Mouse (Mus musculus) large intestine, adult 2 months (tissue): Measurements from ENCODE around the gene Pdia6. TPM values are rescaled to one million over a fixed set of nuclear protein-coding genes. Genes with fewer than 3 reads are reported as not detected.

Source experiments
- DNase-seq: peaks from one replicate; pipeline ENCODE4 v3.0.0-alpha.2; 2012; ENCODE audit warnings: low read depth, low spot score
- WGBS: fragments of 180-500 bp; shearing (Covaris S2); methylation state at CpG from one replicate; pipeline ENCODE4 v1.1.7; 2018; 5-methylcytosine and 5-hydroxymethylcytosine counted together
- polyA plus RNA-seq: library from polyadenylated mRNA; depleted of rRNA; stranded (reverse); fragments of >200 nt; gene quantifications from 2 replicates; pipeline ENCODE4 v1.2.3, GENCODE M21; 2012

Pdia6 gene
- polyA plus RNA-seq, 1 experiment = 95.1 TPM

DNA sequence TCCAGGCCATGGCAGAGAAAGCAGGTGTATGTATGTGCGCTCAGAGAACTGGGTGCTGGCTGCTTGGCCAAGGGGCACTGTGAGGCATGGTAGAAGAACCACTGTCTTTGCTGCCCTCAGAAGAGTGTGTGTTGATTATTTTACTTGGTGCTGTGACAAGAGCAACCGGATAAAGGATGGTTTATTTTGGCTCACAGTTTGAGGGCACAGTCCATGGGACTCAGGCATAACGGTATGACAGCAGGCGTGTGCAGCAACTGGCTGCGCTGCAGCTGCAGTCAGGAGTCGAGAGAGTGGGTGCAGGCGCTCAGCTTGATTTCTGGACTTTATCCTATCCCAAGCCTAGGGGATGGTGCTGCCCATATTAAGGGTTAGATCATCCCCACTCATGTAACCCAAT is 7.9 kb upstream of the Pdia6 start:
- DNase-seq = no peak
- WGBS = 44% methylated on average over 7 of the region's 7 CpGs

DNA sequence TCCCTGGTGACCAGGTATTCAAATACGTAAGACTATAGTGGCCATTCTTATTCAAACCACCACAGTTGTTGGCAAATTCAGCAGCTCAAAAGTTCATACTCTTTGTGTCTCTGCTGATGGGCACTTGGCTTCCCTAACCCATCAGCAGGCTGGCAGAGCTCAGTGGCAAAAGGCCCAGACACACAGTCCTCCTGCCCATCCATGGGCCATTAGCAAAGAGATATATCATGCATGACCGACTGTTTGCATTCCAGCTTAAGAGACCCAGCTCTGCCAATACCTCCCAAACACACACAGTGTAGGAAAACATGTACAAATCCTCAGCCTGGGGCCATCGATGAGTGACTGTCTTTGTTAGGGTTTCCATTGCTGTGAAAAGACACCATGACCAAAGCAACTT is 5.3 kb upstream of the Pdia6 start:
- DNase-seq = no peak
- 93% methylated on average over 3 of the region's 3 CpGs for WGBS

DNA sequence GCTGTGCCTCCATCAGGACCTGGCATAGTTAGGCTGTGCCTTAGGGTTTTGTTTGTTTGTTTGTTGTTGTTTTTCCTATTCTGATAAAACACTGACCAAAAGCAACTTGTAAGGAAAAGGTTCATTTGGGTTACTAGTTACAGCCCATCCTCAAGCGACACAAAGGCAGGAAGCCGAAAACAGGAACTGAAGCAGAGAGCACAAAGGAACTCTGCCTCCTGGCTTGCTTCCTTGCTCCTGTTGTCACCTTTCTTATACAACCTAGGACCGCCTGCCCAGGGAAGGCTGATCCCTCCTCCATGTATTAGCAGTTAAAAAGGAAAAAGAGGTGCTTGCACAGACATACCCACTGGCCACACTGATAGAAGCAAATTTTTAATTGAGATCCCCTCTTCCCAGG is 2.5 kb upstream of the Pdia6 start:
- 70% methylated on average over 3 of the region's 3 CpGs for WGBS
- DNase-seq = no peak

DNA sequence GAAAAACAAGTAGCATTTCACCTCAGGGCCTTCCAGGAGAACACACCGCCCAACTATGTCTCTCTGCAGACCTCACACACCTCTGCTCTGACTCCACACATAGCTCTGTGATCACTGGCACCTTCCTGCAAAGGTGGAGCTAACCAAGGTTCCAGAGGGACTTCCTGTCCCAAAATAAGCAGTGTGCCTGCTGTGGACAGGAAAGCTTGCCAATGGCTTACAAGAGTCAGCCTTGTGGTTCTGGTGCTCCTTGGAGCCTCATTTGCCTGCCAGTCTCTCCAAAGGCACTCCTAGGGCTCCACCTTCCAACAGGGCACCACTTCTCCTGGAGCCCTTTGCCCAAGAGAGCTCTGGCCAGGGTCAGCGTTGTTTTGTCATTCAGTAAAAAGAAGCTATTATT is 1.5 kb upstream of the Pdia6 start:
- no peak for DNase-seq
- WGBS = 87% methylated on average over 2 of the region's 2 CpGs

DNA sequence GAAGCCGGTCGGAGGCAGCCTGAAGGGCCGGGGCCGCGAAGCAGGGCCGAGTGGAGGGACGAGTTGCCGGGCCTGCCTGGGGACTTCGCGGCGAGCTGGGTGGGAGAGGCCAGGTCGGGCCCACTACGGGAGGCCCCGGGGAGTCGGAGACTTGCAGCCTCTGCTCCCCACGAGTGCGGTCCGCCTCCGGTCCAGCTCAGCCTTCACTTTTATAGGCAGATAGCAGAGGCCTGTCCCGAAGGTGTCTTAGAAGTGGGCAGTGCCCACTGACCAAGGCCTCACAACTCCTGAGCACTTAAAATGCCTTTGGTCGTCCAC is 287 bp downstream of the Pdia6 start:
- DNase-seq = no peak
- WGBS = under 1% methylated on average over 21 of the region's 21 CpGs

DNA sequence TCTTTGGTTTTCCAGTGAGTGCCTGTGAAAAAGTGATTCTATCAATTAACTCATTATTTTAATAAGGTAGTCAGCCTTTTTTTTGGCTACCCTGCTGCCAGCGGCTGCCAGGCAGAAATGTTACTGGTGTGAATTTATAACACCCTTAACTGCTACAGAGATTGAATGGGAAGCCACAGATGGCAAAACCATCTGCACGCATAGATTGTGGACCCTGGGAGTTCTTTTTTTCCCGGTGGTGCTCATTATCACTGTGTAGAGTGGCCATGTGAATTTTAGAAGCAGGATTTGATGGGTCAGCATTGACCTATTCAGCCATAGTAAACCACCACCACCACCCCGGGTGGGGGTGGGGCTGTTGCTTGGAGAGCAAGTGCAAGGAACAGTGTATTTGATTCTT is 971 bp downstream of the Pdia6 start:
- WGBS = 8% methylated on average over 4 of the region's 4 CpGs
- DNase-seq = no peak

DNA sequence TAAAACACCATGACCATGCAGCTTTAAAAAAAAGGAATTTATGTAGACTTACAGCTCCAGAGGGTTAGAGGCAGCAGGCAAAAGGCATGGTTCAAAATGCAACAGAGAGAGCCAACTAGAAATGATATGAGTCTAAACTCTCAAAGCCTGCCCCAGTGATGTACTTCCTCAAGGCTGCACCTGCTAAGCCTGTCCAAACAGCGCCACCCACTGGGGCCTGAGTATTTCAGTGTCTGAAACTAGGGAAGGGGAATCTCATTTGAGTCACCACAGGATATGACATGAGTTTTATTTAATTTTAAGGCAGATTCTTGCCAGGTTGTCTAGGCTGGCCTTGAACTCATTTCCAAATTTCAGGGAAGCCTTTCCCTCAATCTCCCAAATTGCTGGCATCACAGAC is 4.9 kb downstream of the Pdia6 start:
- 71% methylated on average over 1 of the region's 1 CpGs for WGBS
- no peak for DNase-seq

DNA sequence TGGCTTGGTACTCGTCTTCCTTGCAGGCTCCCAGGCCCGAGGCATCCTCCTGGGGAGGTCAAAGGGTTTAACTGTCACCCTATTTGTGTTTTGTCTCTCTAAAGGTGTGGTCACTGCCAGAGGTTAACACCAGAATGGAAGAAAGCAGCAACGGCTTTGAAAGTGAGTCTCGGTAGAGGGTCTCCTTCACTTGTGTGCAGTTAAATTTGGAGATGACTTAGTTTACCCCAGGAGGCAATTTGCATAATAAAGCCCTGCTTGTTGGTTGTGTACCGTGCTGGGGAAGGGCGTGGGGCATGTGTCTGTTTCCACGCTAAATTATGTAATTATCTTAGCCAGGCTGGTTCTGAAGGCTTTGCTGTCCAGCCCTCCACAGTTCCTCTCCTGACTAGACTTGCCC is 7.5 kb downstream of the Pdia6 start:
- 81% methylated on average over 7 of the region's 7 CpGs for WGBS
- DNase-seq = no peak

DNA sequence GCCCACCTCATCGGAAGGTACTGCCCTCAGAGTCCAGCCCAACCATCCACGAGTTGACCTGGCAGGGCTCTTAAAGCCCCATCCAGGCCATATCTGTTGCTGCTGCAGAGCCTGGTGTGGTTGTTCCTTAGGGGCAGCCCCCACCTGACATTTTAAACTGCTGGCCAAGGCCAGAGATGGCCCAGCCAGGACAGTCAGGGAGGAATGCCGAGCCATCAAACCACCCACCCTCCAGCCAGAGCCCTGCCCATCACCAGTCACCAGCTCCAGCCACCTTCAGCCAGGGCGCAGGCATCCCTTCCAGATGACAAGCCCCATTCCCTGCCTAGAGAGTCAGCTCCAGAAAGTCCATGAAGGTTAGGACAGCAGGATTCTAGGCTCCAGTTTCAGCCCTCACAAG is 22.2 kb downstream of the Pdia6 start:
- no peak for DNase-seq
- WGBS = 65% methylated on average over 4 of the region's 4 CpGs

DNA sequence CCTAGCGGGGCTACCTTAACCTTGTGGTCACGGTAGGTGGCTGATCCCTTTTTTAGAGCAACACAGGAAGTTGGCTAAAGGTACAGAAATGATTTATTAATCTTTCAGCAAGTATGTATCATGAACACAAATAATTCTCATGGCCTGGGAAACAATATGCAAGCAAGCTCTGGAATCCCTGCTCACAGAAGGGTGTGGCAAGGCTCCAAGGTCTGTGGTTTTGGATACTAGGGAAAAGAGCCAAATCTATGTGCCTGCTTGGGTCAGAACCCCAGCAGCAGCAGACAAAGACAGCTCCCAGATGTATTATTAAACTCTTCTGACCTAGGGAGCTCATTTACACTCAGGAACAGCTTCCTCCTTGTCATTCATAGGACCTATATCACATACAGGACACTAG is 22.7 kb downstream of the Pdia6 start:
- WGBS = 64% methylated on average over 2 of the region's 2 CpGs
- DNase-seq = no peak

DNA sequence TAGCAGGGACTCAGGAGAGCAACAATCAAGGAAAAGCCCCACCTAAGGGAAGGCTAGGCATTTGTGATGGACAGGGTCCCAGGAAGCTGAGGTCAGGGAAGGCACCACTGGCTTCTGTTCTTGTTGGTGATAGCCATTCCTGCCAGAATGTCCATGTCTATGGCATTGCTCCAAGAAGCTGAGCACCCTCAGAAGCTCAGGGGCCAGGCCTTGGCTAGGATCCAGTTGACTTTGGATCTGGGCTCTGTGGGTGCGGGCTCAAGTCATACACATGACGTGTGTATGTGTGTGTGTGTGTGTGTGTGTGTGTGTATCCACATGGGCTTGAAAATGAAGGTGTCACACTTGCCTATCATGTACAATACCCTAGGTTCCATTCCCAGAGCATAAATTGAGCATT is 23.6 kb downstream of the Pdia6 start:
- no peak for DNase-seq
- WGBS = 24% methylated on average over 2 of the region's 2 CpGs

DNA sequence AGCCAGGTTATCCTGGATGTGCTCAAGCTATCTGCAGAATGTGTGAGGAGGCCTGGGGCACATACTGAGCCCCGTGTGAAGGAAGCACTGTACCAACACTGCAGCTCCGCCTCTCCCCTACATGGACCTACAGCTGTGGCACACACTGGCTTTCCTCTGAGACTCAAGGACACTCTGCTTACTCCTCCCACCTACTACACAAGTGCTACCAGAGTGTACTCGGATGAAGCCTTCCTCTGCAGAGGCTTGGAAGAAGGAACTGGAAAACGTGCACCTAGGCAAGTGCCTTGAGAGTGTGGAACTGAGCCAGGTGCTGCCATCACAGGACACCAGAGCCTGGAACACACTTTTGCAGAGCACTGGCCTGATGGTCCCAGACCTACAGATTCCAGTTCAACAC is 24.2 kb downstream of the Pdia6 start:
- no peak for DNase-seq
- WGBS = 30% methylated on average over 4 of the region's 4 CpGs

DNA sequence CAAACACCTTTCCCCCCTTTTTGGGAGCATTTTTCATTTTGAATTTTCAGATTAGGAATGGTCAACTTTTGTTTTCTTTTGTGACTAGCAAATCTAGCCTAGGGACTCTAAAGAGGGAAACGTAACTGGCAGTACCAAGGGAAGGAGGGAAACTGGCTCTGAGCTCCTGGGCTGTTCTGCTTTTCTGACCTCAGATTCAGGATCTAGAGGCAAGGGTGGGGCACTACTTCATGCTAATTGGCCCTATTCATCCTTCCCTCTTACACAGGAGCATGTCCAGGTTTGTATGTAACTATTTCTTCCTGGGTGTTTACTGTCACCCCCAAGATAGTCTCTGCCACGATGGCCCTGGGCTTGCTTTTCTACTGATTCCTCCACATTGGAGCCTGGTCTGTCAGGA is 30.6 kb downstream of the Pdia6 start:
- 37% methylated on average over 2 of the region's 2 CpGs for WGBS
- no peak for DNase-seq

DNA sequence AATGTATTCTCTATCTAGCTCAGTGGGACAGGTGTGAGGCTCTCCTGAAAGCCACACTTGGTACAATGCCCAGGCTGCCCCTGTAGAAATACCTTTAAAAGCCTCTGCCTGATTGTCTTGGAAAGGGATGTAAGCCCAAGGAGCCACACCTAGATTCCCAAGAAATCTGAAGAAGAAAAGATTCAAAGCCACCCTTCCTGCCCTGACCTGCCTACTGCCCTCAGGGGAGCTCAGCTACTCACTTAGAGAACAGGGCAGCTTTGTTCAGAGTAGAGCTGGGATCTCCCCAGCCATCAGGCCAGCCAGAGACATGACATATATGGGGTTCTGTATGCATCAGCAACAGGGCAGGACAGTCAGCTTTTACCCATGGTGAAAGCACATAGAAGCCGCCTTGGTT is 33.6 kb downstream of the Pdia6 start:
- DNase-seq = no peak
- 95% methylated on average over 1 of the region's 1 CpGs for WGBS

DNA sequence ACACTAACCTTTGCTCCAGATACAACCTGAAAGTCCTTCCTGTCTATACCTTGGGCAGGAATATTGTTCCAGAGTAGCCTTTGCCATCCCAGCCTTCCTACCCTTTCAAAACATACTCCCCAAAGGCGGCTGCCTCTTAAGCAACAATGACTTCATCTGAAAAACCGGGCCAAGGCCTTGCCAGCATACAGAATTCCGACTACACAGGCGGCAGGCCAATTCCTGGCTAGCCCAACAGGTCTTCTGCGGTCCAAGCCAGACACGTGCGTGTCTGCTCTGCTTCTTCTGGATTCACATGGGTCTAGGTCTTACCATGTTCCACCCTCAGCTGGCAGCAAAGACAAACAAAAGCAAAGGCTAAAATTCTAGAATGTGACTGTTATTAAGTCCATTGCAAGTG is 39.1 kb downstream of the Pdia6 start:
- WGBS = 80% methylated on average over 7 of the region's 7 CpGs
- DNase-seq = no peak

DNA sequence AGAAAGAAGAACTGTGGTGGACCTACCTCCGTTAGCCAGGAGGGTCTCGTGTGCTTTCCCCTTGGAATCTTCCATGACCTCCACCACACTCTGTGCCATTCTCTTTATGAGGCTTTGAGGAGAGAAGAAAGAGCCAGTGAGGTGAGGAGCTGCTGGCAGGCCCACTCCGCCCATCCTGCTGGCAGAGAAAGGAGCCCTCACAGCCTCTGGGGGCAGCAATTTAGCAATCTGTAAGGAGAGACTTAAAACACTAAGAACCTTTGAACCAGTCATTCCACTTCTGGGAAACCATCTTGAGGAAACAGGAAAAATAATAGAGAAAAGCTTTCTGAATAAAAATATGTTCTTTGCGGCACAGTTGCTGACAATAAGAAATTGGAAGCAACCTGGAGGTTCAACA is 41.9 kb downstream of the Pdia6 start:
- no peak for DNase-seq
- 42% methylated on average over 4 of the region's 4 CpGs for WGBS

DNA sequence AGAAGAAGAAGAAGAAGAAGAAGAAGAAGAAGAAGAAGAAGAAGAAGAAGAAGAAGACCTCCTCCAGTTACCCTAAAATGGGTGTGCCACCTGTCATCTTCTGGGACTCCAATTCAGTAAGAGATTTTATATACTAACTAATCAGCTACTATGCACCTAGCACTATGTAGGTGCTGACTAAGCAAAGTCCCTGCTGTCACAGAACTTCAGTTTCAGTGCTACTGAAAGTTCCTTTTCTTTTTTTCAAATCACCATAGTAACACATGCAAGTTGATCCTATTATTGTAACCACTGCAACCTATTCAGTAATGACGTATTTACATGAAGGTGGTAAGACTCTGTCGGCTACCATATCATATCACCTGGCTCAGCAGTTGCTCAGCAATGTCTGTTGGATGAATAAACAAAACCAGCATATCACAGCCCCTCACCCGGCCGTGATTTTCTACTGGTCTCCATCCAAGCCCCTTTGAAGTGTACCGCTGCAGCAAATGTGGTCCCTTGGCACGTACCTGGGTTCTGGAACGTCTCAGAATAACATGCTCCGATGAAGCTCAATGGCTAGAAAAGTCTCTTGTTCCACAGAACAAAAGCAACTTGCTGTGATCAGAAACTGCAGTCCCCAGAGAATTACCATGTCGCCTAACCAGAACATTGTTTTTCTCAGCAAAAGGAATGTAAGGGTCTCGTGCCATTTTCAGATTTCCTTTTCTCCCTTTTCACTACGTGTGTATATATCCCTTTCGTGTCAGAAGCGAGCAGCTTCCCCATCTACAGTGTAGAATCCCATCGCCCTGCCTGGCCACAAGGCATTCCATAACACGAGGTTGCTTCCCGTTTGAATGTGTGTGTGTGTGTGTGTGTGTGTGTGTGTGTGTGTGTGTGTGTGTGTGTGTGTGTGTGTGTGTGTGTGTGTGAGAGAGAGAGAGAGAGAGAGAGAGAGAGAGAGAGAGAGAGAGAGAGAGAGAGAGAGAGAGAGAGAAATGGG is 44.8 kb downstream of the Pdia6 start:
- DNase-seq = no peak
- WGBS = 69% methylated on average over 16 of the region's 16 CpGs

DNA sequence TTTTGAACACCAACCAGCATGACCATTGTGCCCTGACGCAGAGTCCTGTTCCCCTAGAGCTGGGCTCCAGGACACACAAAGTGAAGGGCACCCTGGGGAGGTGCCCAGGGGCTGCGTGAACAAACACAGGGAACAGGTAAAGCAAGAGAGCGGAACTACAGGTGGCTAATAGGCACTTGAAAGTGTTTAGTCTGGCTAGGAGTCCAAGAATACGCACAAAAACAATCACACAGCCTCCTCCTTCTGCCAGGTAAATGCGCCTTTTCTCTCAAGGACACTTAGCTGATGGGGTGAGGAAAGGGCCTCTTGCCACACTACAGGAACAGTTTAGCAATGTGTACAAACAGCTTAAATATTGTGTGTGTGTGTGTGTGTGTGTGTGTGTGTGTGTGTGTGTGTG is 49.8 kb downstream of the Pdia6 start:
- WGBS = 76% methylated on average over 5 of the region's 5 CpGs
- no peak for DNase-seq

DNA sequence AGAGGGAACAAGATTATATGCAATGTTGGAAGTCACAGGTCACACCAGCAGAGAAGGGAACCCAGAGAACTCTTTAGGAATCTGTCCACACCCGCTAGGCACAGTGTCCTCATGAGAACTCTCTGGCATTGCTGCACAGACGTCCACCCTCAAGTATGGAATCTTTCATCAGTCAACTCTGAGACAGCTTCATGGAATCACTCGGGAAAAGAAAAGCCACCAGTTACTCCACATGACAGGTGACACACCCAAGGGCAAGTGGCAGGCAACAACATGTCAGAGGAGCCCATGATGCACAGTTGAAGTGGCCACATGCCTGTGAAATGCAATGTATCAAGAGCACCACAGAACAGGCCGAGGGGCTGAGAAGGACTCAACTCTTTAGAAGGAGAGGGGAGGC is 51.6 kb downstream of the Pdia6 start:
- DNase-seq = no peak
- WGBS = 59% methylated on average over 4 of the region's 4 CpGs

DNA sequence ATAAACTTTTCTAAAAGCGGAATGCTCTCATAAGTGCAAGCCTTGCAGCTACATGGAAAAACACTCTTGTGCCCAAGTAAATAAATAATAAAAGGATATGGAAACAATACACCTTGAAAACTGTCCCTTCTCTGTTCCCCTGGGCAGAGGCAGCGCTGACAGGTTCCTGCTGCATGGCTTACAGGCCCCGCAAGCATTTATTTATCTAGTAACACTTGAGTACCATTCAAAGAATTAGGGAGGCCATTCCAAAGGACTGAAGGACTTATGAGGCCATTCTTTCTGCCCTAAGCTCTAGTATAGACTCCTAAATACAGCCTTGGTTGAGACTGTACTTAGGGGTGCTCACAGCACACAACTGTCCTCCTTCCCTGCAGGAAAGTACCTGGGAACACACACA is 52.1 kb downstream of the Pdia6 start:
- WGBS = 55% methylated on average over 3 of the region's 3 CpGs
- no peak for DNase-seq

DNA sequence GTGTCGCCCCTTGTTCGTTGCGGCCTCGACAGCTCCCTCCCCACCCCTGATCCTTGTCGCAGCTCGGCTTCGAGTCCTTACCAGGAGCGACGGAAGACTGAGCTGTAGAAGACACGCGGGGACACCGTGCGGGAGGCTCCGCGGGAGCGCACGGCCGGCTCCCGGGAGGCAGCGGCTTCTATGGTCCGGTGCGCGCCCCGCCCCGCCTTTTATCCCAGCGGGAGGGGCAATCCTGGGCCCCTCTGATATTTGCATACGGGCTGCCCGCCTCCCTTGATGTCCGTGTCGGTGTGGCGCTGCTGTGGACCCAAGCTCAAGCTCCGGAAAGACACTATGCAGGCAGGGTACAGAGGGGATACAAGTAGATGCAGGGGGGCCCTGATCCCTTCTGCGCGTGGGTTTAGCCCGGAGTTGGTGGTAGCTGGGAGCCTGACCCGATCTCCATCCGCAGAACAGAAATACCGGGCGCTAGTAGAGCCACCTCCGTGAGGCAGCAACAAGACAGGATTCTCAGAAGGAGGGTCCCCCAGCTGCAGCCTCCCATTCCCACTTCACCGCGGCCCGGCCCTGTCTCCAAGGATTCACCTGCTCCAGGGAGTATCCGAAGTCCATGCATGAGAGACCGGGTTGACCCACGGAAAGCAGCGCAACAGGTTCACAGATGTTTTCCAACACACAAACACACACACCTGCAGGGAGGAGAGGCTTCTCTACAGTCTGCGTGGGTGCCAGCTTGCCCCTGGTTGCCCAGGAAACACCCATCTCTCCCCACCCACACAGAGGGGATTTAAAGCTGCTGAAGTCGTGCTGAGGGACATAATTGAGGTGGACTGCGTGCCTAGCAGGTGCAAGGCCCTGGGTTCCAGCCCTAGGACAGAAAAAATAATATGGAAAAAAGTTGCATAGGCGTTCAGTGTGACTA is 58.5 kb downstream of the Pdia6 start:
- DNase-seq = no peak
- WGBS = 3% methylated on average over 51 of the region's 51 CpGs
